Mouse (Mus musculus) left cerebral cortex, postnatal 4 days (tissue): ENCODE measurements at regions not wholly inside any gene's neighbourhood (a gene's known extent, or its start where the extent isn't known, plus 50 kb on each side); places are given as distances from the start of the nearest gene placed in this dataset.
"Not testable (repeated sequence)": the region's sequence is repeated elsewhere in the genome, so short reads cannot be mapped to it uniquely, and the experiment has no call there.

Experiments
- DNase-seq: peaks from one replicate; pipeline ENCODE4 v3.0.0-alpha.2; 2022
- intact Hi-C: fragments of 180-260 bp; cut with DNase I; formaldehyde crosslinking; loops from one replicate; pipeline ENCODE4 v1.15.1; 2025

GRCm38 (mm10) chr1:99599696-99600489 lies 172.7 kb upstream of the Cntnap5b start:
- no peak for DNase-seq
- intact Hi-C loops, result no loop called here

GRCm38 (mm10) chr1:99605213-99605612 lies 167.4 kb upstream of the Cntnap5b start:
- intact Hi-C loops, result no loop called here

GRCm38 (mm10) chr1:99619221-99619620 lies 153.3 kb upstream of the Cntnap5b start:
- peak; percentile 55 for DNase-seq
- intact Hi-C loops, result no loop called here

More at GRCm38 (mm10) chr1:99605213-99605612, 167.4 kb upstream of the Cntnap5b start:
- DNase-seq, result no peak

- DNase-seq, intact Hi-C loops: not testable (repeated sequence)
Observed at GRCm38 (mm10) chr1:99630971-99631370, 141.6 kb upstream of the Cntnap5b start.

- no peak for DNase-seq
Observed at GRCm38 (mm10) chr1:99663641-99664040, 108.9 kb upstream of the Cntnap5b start.

GRCm38 (mm10) chr1:99679980-99680379 lies 92.6 kb upstream of the Cntnap5b start:
- intact Hi-C loops, result no loop called here

More at GRCm38 (mm10) chr1:99663641-99664040, 108.9 kb upstream of the Cntnap5b start:
- intact Hi-C loops, result no loop called here

GRCm38 (mm10) chr1:99697089-99697488 lies 75.5 kb upstream of the Cntnap5b start:
- intact Hi-C loops, result no loop called here
- no peak for DNase-seq

More at GRCm38 (mm10) chr1:99679980-99680379, 92.6 kb upstream of the Cntnap5b start:
- DNase-seq, result no peak

GRCm38 (mm10) chr1:99714912-99715311 lies 57.7 kb upstream of the Cntnap5b start:
- intact Hi-C loops, result no loop called here
- DNase-seq, result peak; percentile 0

- intact Hi-C loops, result no loop called here
- DNase-seq, result no peak
Observed at GRCm38 (mm10) chr1:99716266-99716665, 56.3 kb upstream of the Cntnap5b start.
